18 mouse cellular contexts compared by ENCODE assay signal in the genomic region with DNA sequence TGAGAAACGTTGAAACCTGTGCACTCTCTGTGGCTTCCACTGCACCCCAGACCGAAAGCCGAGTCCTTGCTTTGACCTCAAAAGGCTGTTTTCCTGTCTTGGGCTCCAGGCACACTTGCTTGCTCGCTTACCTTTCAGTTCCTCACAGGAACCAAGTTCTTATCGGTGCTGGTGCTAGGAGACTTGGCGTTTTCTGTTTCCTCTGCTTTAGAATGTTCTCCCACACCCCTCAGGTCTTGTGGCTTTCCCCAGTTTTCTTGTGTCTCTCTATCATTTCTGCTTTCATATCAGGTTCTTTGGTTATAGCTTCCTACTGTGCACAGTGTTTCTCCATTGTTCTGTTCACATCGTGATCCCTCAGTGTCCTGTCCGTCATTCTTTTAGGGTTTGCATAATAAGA. TPM values are rescaled to one million over a fixed set of nuclear protein-coding genes. Genes with fewer than 3 reads are reported as not detected.
DNase-seq lines count a peak whose midpoint lies in the region; ATAC-seq lines count a peak whose summit lies in the region.
"Had no signal": no experiment of that assay in that cellular context is flagged by ENCODE, and none has a peak within 500 bp of the region (broad histone marks: within the 10 kb centered on the region; RNA-seq: fewer than 3 reads in every experiment).

No protein-coding gene starts in this region.

- peak; percentile 35 to 41 for ATAC-seq in hematopoietic stem cell, adult 5-6 weeks (replicated peaks in 1 of 2; ENCODE audit: insufficient read depth in 1 of 2, low FRiP score in 2 of 2, low TSS enrichment in 1 of 2, low read depth in 1 of 2, poor library complexity in 2 of 2, severe bottlenecking in 2 of 2)
- peak; percentile 16 for ATAC-seq in megakaryocyte progenitor cell, adult 5-6 weeks (replicated peaks; ENCODE audit: poor library complexity)
- ATAC-seq: activated CD4-positive, CD25-positive, alpha-beta regulatory T cell, adult 4 months; forebrain, embryonic 16.5 days had no signal

- DNase-seq in thymus, postnatal 14 days, result peak; percentile 29
- DNase-seq in thymus, postnatal 0 days (ENCODE audit: low spot score), result no peak
- no peak for DNase-seq in ovary, adult 18-20 months (ENCODE audit: low spot score)
- DNase-seq in yolk sac, embryonic 10.5 days (ENCODE audit: low spot score), result no peak
- no peak for DNase-seq in right cerebral cortex, postnatal 25 days
- no peak for DNase-seq in embryo, embryonic 11 days
- DNase-seq: adrenal gland, postnatal 14 days; cerebellum, adult 9-10 months; gastrocnemius, postnatal 25 days; heart, adult 2 months; kidney, adult 8-10 months; kidney, postnatal 10 days; lung, postnatal 4 days; spleen, adult 18-20 months had no signal

RNA-seq across cellular contexts. Expression of gene Chst11, which starts 21.0 kb away (rescaled TPM):
- 2.1 TPM in 2 replicates for polyA plus RNA-seq in thymus, postnatal 0 days (2015; fragmentation: Nextera tagmentation; extraction: Ambion mirVana)
- total RNA-seq in hematopoietic stem cell, adult 5-6 weeks (2017), result 22.3 and 27.1 TPM in 2 replicates
- 19.2 and 20.0 TPM in 2 replicates for total RNA-seq in megakaryocyte progenitor cell, adult 5-6 weeks (2015)
- 20.4 and 22.2 TPM in 2 replicates for total RNA-seq in megakaryocyte progenitor cell, adult 5-6 weeks (2017)
